Mouse (Mus musculus): Measurements from ENCODE around the gene Sipa1l1. TPM values are rescaled to one million over a fixed set of nuclear protein-coding genes. Genes with fewer than 3 reads are reported as not detected.
"Not testable (repeated sequence)": the region's sequence is repeated elsewhere in the genome, so short reads cannot be mapped to it uniquely, and the experiment has no call there.

The Sipa1l1 gene
- polyA plus RNA-seq, 1 experiment from 2014 or later: 37.3 TPM

DNA sequence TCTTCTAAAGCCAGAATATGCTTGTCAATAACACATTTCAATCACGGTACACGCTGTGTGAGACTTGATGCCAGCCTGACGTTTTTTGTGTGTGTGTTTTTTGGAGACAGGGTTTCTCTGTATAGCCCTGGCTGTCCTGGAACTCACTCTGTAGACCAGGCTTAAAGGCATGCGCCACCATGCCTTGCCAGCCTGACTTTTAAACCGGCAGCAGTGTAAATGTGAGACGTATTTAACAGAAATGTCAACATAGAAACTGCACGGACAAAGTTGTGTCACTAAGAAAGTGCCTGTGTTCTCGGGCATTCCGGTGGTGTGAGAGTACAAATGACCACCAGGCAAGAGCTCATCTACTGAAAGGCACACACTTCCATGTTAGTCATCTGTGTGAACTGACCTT, 323.3 kb downstream of the Sipa1l1 start:
- ATAC-seq (ENCODE audit: low FRiP score, low TSS enrichment): no peak
- Histone ChIP-seq H3K4me2 (replicated peaks; ENCODE audit: low read depth, low read length) (no peak overlapping the region), H3K27ac (ENCODE audit: low read length) (no peak overlapping the region), H3K36me3 (ENCODE audit: insufficient read depth, low read length) (no peaks in the 10 kb centered on the region), H3K27me3 (ENCODE audit: insufficient read depth, low read length) (no peaks in the 10 kb centered on the region), H3K9ac (replicated peaks; ENCODE audit: low read length) (no peak overlapping the region), H3K4me3 (ENCODE audit: low read length) (no peak overlapping the region), H3K9me3 (ENCODE audit: low read length) (no peaks in the 10 kb centered on the region), H3K4me1 (ENCODE audit: insufficient read depth, low read length) (no peaks in the 10 kb centered on the region)
- WGBS: 81% methylated on average over 9 of the region's 9 CpGs

DNA sequence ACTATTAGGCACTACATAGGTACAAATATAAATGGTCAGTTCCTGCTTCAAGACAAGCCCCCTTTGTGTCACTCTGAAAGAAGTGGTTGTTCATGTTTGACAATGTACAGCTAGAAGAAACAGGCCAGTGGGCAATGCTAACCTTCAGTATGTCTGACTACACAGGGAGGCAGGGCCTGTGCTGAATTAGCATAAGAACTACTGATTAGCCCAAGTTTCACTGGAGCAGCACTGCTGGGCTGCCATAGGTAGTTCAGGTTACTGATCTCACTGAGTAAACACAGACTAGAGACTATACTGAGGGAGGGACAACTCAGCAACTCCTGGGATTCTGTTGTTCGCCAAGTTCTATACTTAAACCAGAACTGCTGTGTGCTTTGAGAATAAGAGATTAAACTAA, 324.1 kb downstream of the Sipa1l1 start:
- not testable (repeated sequence) for H3K4me1 ChIP-seq (ENCODE audit: insufficient read depth, low read length); H3K4me2 ChIP-seq (replicated peaks; ENCODE audit: low read depth, low read length); H3K9ac ChIP-seq (replicated peaks; ENCODE audit: low read length); H3K27me3 ChIP-seq (ENCODE audit: insufficient read depth, low read length); H3K27ac ChIP-seq (ENCODE audit: low read length); H3K9me3 ChIP-seq (ENCODE audit: low read length); H3K4me3 ChIP-seq (ENCODE audit: low read length); H3K36me3 ChIP-seq (ENCODE audit: insufficient read depth, low read length)
- 11% methylated on average over 1 of the region's 1 CpGs for WGBS
- peak; percentile 96 for ATAC-seq (ENCODE audit: low FRiP score, low TSS enrichment)

DNA sequence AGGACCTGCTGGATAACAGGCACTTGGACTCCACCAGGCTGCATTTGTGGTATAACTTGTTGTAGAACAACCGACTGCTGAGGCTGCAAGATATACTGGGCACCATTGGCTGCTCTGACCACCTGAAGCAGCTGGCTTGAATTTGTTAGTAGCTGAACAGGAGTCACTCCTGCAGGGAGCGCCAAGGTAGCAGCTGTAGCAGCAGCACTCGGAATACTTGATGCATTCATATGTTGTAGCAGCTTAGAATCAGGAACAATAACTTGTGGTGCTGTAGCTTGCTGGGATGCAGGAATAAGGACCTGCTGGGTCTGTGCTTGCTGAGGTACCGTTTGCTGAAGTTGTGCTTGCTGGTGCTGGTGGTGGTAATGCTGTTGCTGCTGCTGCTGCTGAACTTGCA, 326.8 kb downstream of the Sipa1l1 start:
- Histone ChIP-seq H3K9ac (replicated peaks; ENCODE audit: low read length) (no peak overlapping the region), H3K4me3 (ENCODE audit: low read length) (no peak overlapping the region), H3K4me2 (replicated peaks; ENCODE audit: low read depth, low read length) (no peak overlapping the region), H3K4me1 (ENCODE audit: insufficient read depth, low read length) (no peaks in the 10 kb centered on the region), H3K27ac (ENCODE audit: low read length) (no peak overlapping the region), H3K9me3 (ENCODE audit: low read length) (no peaks in the 10 kb centered on the region), H3K27me3 (ENCODE audit: insufficient read depth, low read length) (no peaks in the 10 kb centered on the region), H3K36me3 (ENCODE audit: insufficient read depth, low read length) (no peaks in the 10 kb centered on the region)
- no peak for ATAC-seq (ENCODE audit: low FRiP score, low TSS enrichment)
- WGBS: 88% methylated on average over 4 of the region's 4 CpGs

DNA sequence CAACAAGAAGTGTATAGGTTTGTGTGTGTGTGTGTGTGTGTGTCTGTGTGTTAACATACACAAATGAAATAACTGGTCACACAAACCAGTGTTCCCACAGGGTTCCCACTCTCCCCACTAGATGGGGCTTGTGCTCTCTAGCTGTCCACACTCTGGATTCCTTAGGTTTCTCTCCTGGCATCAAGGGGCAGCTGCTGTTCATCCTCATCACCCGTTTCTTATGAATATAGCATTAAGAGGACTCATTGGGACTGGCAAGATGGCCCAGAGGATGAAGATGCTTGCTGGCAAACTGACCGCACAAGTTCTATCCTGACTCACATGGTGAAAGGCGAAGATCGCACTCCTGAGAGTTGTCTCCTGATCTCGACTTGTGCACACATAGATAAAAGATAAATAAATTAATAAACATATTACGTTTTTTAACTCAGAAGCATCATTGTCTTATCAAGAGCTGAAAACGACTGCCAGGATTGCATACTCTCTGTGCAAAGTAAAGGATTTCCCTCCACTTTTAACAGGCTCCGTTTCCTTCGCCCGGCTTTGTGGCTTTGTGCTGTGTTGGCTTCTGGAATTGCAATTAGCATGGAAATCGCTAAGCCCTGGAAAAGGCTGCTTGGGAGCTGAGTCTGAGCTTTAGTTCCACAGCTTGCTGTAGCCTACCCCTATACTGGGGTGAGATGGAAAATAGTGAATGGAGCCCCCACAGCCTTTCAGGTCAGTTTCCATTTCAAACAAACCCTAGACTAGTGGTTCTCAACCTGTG, 328.9 kb downstream of the Sipa1l1 start:
- Histone ChIP-seq H3K27me3 (ENCODE audit: insufficient read depth, low read length) (no peaks in the 10 kb centered on the region), H3K4me1 (ENCODE audit: insufficient read depth, low read length) (no peaks in the 10 kb centered on the region), H3K9me3 (ENCODE audit: low read length) (no peaks in the 10 kb centered on the region), H3K36me3 (ENCODE audit: insufficient read depth, low read length) (no peaks in the 10 kb centered on the region), H3K4me3 (ENCODE audit: low read length) (peak overlapping the region; percentile 21; the same call in 1 of the 2 replicates), H3K9ac (replicated peaks; ENCODE audit: low read length) (no peak overlapping the region), H3K27ac (ENCODE audit: low read length) (no peak overlapping the region), H3K4me2 (replicated peaks; ENCODE audit: low read depth, low read length) (peak overlapping the region; percentile 45)
- 35% methylated on average over 11 of the region's 11 CpGs for WGBS
- ATAC-seq (ENCODE audit: low FRiP score, low TSS enrichment): peak; percentile 69

DNA sequence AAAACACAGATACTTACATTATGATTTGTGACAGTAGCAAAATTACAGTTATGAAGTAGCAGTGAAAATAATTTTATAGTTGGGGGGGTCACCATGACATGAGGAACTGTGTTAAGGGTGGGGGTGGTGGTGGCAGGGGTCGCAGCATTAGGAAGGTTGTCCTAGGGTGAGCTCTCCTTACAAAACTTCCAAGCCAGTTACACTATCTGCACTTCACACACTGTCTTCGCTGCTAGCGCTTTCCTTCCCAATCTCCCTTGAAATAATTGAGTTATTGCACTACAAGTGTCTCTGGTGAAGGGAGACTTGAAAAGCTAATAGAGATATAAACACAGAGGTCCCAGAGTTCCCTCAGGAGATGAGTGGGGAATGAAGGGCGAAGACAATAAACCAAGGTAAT, 329.6 kb downstream of the Sipa1l1 start:
- no peaks in the 10 kb centered on the region for H3K4me1 ChIP-seq (ENCODE audit: insufficient read depth, low read length)
- no peaks in the 10 kb centered on the region for H3K36me3 ChIP-seq (ENCODE audit: insufficient read depth, low read length)
- no peak for ATAC-seq (ENCODE audit: low FRiP score, low TSS enrichment)
- H3K9ac ChIP-seq (replicated peaks; ENCODE audit: low read length): no peak overlapping the region
- H3K4me2 ChIP-seq (replicated peaks; ENCODE audit: low read depth, low read length): no peak overlapping the region
- WGBS: 87% methylated on average over 4 of the region's 4 CpGs
- no peaks in the 10 kb centered on the region for H3K9me3 ChIP-seq (ENCODE audit: low read length)
- no peak overlapping the region for H3K27ac ChIP-seq (ENCODE audit: low read length)
- H3K4me3 ChIP-seq (ENCODE audit: low read length): no peak overlapping the region
- H3K27me3 ChIP-seq (ENCODE audit: insufficient read depth, low read length): no peaks in the 10 kb centered on the region

DNA sequence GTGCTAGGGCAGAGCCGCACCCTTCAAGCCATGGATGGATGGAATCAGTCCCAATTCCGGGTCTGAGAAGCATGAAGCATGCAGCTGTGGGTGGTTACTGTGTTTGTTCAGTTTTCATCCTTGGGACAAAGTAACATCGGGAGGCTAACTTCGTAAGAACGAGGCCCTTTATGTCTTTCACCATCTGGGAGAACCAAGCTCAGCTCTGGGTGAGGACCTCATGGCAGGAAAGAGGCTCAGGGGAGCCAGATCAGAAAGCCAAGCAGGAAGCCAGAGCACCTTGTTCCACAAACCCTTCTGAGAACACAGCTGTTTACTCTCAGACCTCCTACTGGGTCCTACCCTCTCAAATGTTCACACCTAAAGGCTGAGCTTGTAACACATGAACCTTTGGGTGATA, 330.6 kb downstream of the Sipa1l1 start:
- Histone ChIP-seq H3K4me3 (ENCODE audit: low read length) (no peak overlapping the region), H3K36me3 (ENCODE audit: insufficient read depth, low read length) (no peaks in the 10 kb centered on the region), H3K9ac (replicated peaks; ENCODE audit: low read length) (no peak overlapping the region), H3K27me3 (ENCODE audit: insufficient read depth, low read length) (no peaks in the 10 kb centered on the region), H3K27ac (ENCODE audit: low read length) (no peak overlapping the region), H3K4me1 (ENCODE audit: insufficient read depth, low read length) (no peaks in the 10 kb centered on the region), H3K9me3 (ENCODE audit: low read length) (no peaks in the 10 kb centered on the region), H3K4me2 (replicated peaks; ENCODE audit: low read depth, low read length) (no peak overlapping the region)
- 82% methylated on average over 5 of the region's 5 CpGs for WGBS
- ATAC-seq (ENCODE audit: low FRiP score, low TSS enrichment): no peak
